Mouse (Mus musculus): ENCODE results near the gene Chrm1. TPM values are rescaled to one million over a fixed set of nuclear protein-coding genes. Genes with fewer than 3 reads are reported as not detected.
"Not testable (repeated sequence)": the region's sequence is repeated elsewhere in the genome, so short reads cannot be mapped to it uniquely, and the experiment has no call there.

The Chrm1 gene
- polyA plus RNA-seq, 1 experiment from 2014 or later = 0.05 TPM

- WGBS = 54% methylated on average over 4 of the region's 4 CpGs
- DNase-seq (ENCODE audit: low spot score) (no peak), ATAC-seq (ENCODE audit: insufficient read depth, low FRiP score, low TSS enrichment) (no peak)
- Histone ChIP-seq H3K9me3 (ENCODE audit: control insufficient read depth, low read length) (no peaks in the 10 kb centered on the region), H3K4me3 (ENCODE audit: low read depth, low read length) (peak overlapping the region; percentile 88), H3K9ac (ENCODE audit: low read length) (peak overlapping the region; percentile 96), H3K27me3 (ENCODE audit: control insufficient read depth, insufficient read depth, low read length) (no peaks in the 10 kb centered on the region), H3K4me2 (ENCODE audit: low read depth) (peak overlapping the region; percentile 82), H3K4me1 (ENCODE audit: control insufficient read depth, insufficient read depth, low read length) (peaks cover 19% of the 10 kb centered on the region), H3K36me3 (ENCODE audit: control insufficient read depth, insufficient read depth, low read length) (peaks cover 6% of the 10 kb centered on the region), H3K27ac (ENCODE audit: low read depth, low read length) (no peak overlapping the region)
These were observed 61.6 kb downstream of the Chrm1 start for GRCm38 (mm10) chr19:8725081-8725613.

DNA sequence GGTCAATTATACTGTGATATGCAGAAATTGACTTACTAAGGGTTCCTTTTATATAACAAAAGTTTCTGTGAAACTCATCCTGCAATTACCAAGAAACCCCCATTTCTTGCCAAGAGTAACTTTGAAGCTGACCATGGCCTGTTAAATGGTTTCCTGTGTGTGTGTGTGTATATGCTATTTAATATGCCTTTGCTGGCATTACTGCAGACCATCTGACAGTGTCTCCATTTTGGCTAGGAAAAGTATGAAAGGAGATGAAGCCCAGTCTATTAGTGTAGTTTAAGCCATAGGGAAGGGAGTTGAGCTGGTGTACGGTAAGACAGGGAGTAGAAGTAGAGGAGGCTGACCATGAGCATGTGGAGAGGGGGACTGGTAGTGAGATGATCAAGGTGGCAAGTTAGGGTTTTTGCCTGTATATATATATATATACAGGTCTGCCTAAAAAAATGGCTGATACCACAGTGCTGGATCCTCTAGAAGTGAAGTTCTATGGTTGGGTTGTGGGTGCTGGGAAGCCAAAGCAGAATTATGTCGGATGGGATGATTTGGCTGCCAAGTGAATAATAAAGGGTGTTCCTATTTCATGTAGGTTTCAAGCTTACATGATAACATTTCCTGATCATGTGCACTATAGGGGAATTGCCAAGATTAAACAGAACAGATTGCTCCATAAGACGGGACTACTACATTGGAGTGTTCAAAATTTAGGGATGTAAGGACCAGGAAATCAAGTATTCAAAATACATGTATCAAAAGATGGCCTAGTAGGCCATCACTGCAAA lies 63.2 kb downstream of the Chrm1 start:
- peaks cover 19% of the 10 kb centered on the region for H3K4me1 ChIP-seq (ENCODE audit: control insufficient read depth, insufficient read depth, low read length)
- no peak overlapping the region for H3K27ac ChIP-seq (ENCODE audit: low read depth, low read length)
- peaks cover 6% of the 10 kb centered on the region for H3K36me3 ChIP-seq (ENCODE audit: control insufficient read depth, insufficient read depth, low read length)
- no peak overlapping the region for H3K4me2 ChIP-seq (ENCODE audit: low read depth)
- no peaks in the 10 kb centered on the region for H3K9me3 ChIP-seq (ENCODE audit: control insufficient read depth, low read length)
- H3K4me3 ChIP-seq (ENCODE audit: low read depth, low read length) = no peak overlapping the region
- H3K9ac ChIP-seq (ENCODE audit: low read length) = no peak overlapping the region
- DNase-seq (ENCODE audit: low spot score) = no peak
- ATAC-seq (ENCODE audit: insufficient read depth, low FRiP score, low TSS enrichment) = no peak
- 13% methylated on average over 3 of the region's 3 CpGs for WGBS
- H3K27me3 ChIP-seq (ENCODE audit: control insufficient read depth, insufficient read depth, low read length) = no peaks in the 10 kb centered on the region

- Histone ChIP-seq H3K4me3 (ENCODE audit: low read depth, low read length) (no peak overlapping the region), H3K27ac (ENCODE audit: low read depth, low read length) (0 out of 2 replicates have a peak overlapping the region, but pooled peaks have one; percentile 8), H3K4me2 (ENCODE audit: low read depth) (no peak overlapping the region), H3K36me3 (ENCODE audit: control insufficient read depth, insufficient read depth, low read length) (peaks cover 6% of the 10 kb centered on the region), H3K9me3 (ENCODE audit: control insufficient read depth, low read length) (no peaks in the 10 kb centered on the region), H3K9ac (ENCODE audit: low read length) (no peak overlapping the region), H3K27me3 (ENCODE audit: control insufficient read depth, insufficient read depth, low read length) (no peaks in the 10 kb centered on the region), H3K4me1 (ENCODE audit: control insufficient read depth, insufficient read depth, low read length) (peaks cover 12% of the 10 kb centered on the region)
- ATAC-seq (ENCODE audit: insufficient read depth, low FRiP score, low TSS enrichment) = no peak
- 29% methylated on average over 5 of the region's 5 CpGs for WGBS
- DNase-seq (ENCODE audit: low spot score) = no peak
These were observed 64.0 kb downstream of the Chrm1 start for GRCm38 (mm10) chr19:8727495-8728114.

- WGBS = 53% methylated on average over 3 of the region's 3 CpGs
- not testable (repeated sequence) for H3K4me2 ChIP-seq (ENCODE audit: low read depth); DNase-seq (ENCODE audit: low spot score); H3K4me3 ChIP-seq (ENCODE audit: low read depth, low read length); ATAC-seq (ENCODE audit: insufficient read depth, low FRiP score, low TSS enrichment); H3K36me3 ChIP-seq (ENCODE audit: control insufficient read depth, insufficient read depth, low read length); H3K9ac ChIP-seq (ENCODE audit: low read length); H3K27me3 ChIP-seq (ENCODE audit: control insufficient read depth, insufficient read depth, low read length); H3K27ac ChIP-seq (ENCODE audit: low read depth, low read length); H3K9me3 ChIP-seq (ENCODE audit: control insufficient read depth, low read length)
- H3K4me1 ChIP-seq (ENCODE audit: control insufficient read depth, insufficient read depth, low read length) = peaks cover 12% of the 10 kb centered on the region
These were observed 64.9 kb downstream of the Chrm1 start for GRCm38 (mm10) chr19:8728335-8729099.

Other genes with a start within 250 kb of the Chrm1 start
- gene Slc22a8, start 72.5 kb upstream of the Chrm1 start, polyA plus RNA-seq (2014; fragmentation: Nextera tagmentation; extraction: Ambion mirVana) = 0.20 TPM in 1 of 2 replicates, not detected in the other
- gene Slc22a6, start 45.8 kb upstream of the Chrm1 start, polyA plus RNA-seq (2014; fragmentation: Nextera tagmentation; extraction: Ambion mirVana) = 0.53 and 0.69 TPM in 2 replicates
- gene Slc3a2, start 59.6 kb downstream of the Chrm1 start, polyA plus RNA-seq (2014; fragmentation: Nextera tagmentation; extraction: Ambion mirVana) = 132 and 135 TPM in 2 replicates
- gene Wdr74, start 72.0 kb downstream of the Chrm1 start, polyA plus RNA-seq (2014; fragmentation: Nextera tagmentation; extraction: Ambion mirVana) = 87.8 and 92.8 TPM in 2 replicates
- gene 1700092M07Rik, start 76.9 kb downstream of the Chrm1 start, polyA plus RNA-seq (2014; fragmentation: Nextera tagmentation; extraction: Ambion mirVana) = 1.4 and 2.1 TPM in 2 replicates
- gene Stx5a, start 77.6 kb downstream of the Chrm1 start, polyA plus RNA-seq (2014; fragmentation: Nextera tagmentation; extraction: Ambion mirVana) = 97.6 and 103 TPM in 2 replicates
- 243 and 245 TPM in 2 replicates for gene Nxf1, start 93.3 kb downstream of the Chrm1 start, polyA plus RNA-seq (2014; fragmentation: Nextera tagmentation; extraction: Ambion mirVana)
- 181 and 195 TPM in 2 replicates for gene Tmem223, start 107.2 kb downstream of the Chrm1 start, polyA plus RNA-seq (2014; fragmentation: Nextera tagmentation; extraction: Ambion mirVana)
- gene Tmem179b, start 110.7 kb downstream of the Chrm1 start, polyA plus RNA-seq (2014; fragmentation: Nextera tagmentation; extraction: Ambion mirVana) = 41.8 and 46.7 TPM in 2 replicates
- 20.7 and 22.4 TPM in 2 replicates for gene Taf6l, start 122.6 kb downstream of the Chrm1 start, polyA plus RNA-seq (2014; fragmentation: Nextera tagmentation; extraction: Ambion mirVana)
- gene Polr2g, start 134.8 kb downstream of the Chrm1 start, polyA plus RNA-seq (2014; fragmentation: Nextera tagmentation; extraction: Ambion mirVana) = 172 and 182 TPM in 2 replicates
- gene Zbtb3, start 138.8 kb downstream of the Chrm1 start, polyA plus RNA-seq (2014; fragmentation: Nextera tagmentation; extraction: Ambion mirVana) = 6.6 and 7.2 TPM in 2 replicates
- gene Ttc9c, start 155.5 kb downstream of the Chrm1 start, polyA plus RNA-seq (2014; fragmentation: Nextera tagmentation; extraction: Ambion mirVana) = 50.6 and 51.6 TPM in 2 replicates
- 5.7 and 6.1 TPM in 2 replicates for gene Hnrnpul2, start 156.2 kb downstream of the Chrm1 start, polyA plus RNA-seq (2014; fragmentation: Nextera tagmentation; extraction: Ambion mirVana)
- 0.57 TPM in 1 of 2 replicates, not detected in the other for gene AC129217.1, start 166.0 kb downstream of the Chrm1 start, polyA plus RNA-seq (2014; fragmentation: Nextera tagmentation; extraction: Ambion mirVana)
- gene Bscl2, start 173.7 kb downstream of the Chrm1 start, polyA plus RNA-seq (2014; fragmentation: Nextera tagmentation; extraction: Ambion mirVana) = 54.1 and 55.3 TPM in 2 replicates
- gene Gng3, start 175.4 kb downstream of the Chrm1 start, polyA plus RNA-seq (2014; fragmentation: Nextera tagmentation; extraction: Ambion mirVana) = 137 and 151 TPM in 2 replicates
- gene Lrrn4cl, start 187.0 kb downstream of the Chrm1 start, polyA plus RNA-seq (2014; fragmentation: Nextera tagmentation; extraction: Ambion mirVana) = 0.32 and 0.44 TPM in 2 replicates
- 182 and 186 TPM in 2 replicates for gene Ubxn1, start 207.7 kb downstream of the Chrm1 start, polyA plus RNA-seq (2014; fragmentation: Nextera tagmentation; extraction: Ambion mirVana)
- 52.9 and 55.0 TPM in 2 replicates for gene Uqcc3, start 217.1 kb downstream of the Chrm1 start, polyA plus RNA-seq (2014; fragmentation: Nextera tagmentation; extraction: Ambion mirVana)
- gene Lbhd1, start 219.9 kb downstream of the Chrm1 start, polyA plus RNA-seq (2014; fragmentation: Nextera tagmentation; extraction: Ambion mirVana) = 93.5 and 93.8 TPM in 2 replicates
- gene Gm49403, start 220.1 kb downstream of the Chrm1 start, polyA plus RNA-seq (2014; fragmentation: Nextera tagmentation; extraction: Ambion mirVana) = not detected in 2 replicates
- 103 and 112 TPM in 2 replicates for gene 1810009A15Rik, start 225.1 kb downstream of the Chrm1 start, polyA plus RNA-seq (2014; fragmentation: Nextera tagmentation; extraction: Ambion mirVana)
- not detected in 2 replicates for gene Gm49416, start 225.1 kb downstream of the Chrm1 start, polyA plus RNA-seq (2014; fragmentation: Nextera tagmentation; extraction: Ambion mirVana)
- 40.8 and 49.9 TPM in 2 replicates for gene Ints5, start 229.2 kb downstream of the Chrm1 start, polyA plus RNA-seq (2014; fragmentation: Nextera tagmentation; extraction: Ambion mirVana)
- gene Ganab, start 234.3 kb downstream of the Chrm1 start, polyA plus RNA-seq (2014; fragmentation: Nextera tagmentation; extraction: Ambion mirVana) = 116 and 128 TPM in 2 replicates